Mouse (Mus musculus) forebrain, embryonic 16.5 days (tissue): ENCODE results near the gene Artn. TPM values are rescaled to one million over a fixed set of nuclear protein-coding genes. Genes with fewer than 3 reads are reported as not detected.
A peak's percentile ranks its signal among the peaks of the same experiment; 100 is the strongest.

Experiments
- ATAC-seq: fragments of 200-750 bp; cut with Nextera tagmentation; 2 replicates; pipeline ENCODE4 v1.8.0; 2017; ENCODE audit warnings: mild to moderate bottlenecking, moderate library complexity
- H3K27ac ChIP-seq: fragments of 300-500 bp; sonication (generic); 2 replicates; pipeline ENCODE4 v1.5.1; 2014; ENCODE audit warnings: low read length, control low read depth
- H3K27me3 ChIP-seq: fragments of 300-500 bp; sonication (generic); replicated peaks from 2 replicates; pipeline ENCODE4 v1.6.1; 2014; ENCODE audit warnings: low read length; ENCODE audit not compliant: control insufficient read depth, insufficient read depth
- H3K36me3 ChIP-seq: fragments of 300-500 bp; sonication (generic); 2 replicates; pipeline ENCODE4 v1.6.1; 2014; ENCODE audit not compliant: control insufficient read depth, insufficient read depth
- H3K4me1 ChIP-seq: fragments of 300-500 bp; sonication (generic); replicated peaks from 2 replicates; pipeline ENCODE4 v1.6.1; 2014; ENCODE audit warnings: low read length; ENCODE audit not compliant: control insufficient read depth, insufficient read depth
- H3K4me2 ChIP-seq: fragments of 300-500 bp; sonication (generic); 2 replicates; pipeline ENCODE4 v1.6.1; 2014; ENCODE audit warnings: mild to moderate bottlenecking, low read length, control low read depth
- H3K4me3 ChIP-seq: fragments of 300-500 bp; sonication (generic); replicated peaks from 2 replicates; pipeline ENCODE4 v1.5.1; 2014; ENCODE audit warnings: mild to moderate bottlenecking, low read length, control low read depth
- H3K9ac ChIP-seq: fragments of 300-500 bp; sonication (generic); replicated peaks from 2 replicates; pipeline ENCODE4 v1.6.1; 2014; ENCODE audit warnings: low read depth, low read length, control low read depth
- H3K9me3 ChIP-seq: fragments of 300-500 bp; sonication (generic); 2 replicates; pipeline ENCODE4 v1.6.1; 2016; ENCODE audit warnings: low read length; ENCODE audit not compliant: control insufficient read depth
- WGBS: fragments of 180-500 bp; shearing (Covaris S2); extraction: QIAGEN DNeasy Blood & Tissue Kit; methylation state at CpG from one replicate; pipeline ENCODE4 v1.1.7; 2014; 5-methylcytosine and 5-hydroxymethylcytosine counted together
- polyA plus RNA-seq: library from polyadenylated mRNA; unstranded; fragments of >200 nt; fragmentation: Nextera tagmentation; extraction: Ambion mirVana; gene quantifications from 2 replicates; pipeline ENCODE4 v1.2.1, GENCODE M21; 2015

The Artn gene
- polyA plus RNA-seq, 1 experiment from 2014 or later = 0.48 TPM

- Histone ChIP-seq H3K27ac (peak overlapping the region; percentile 85), H3K27me3 (no peaks in the 10 kb centered on the region), H3K4me2 (peak overlapping the region; percentile 100), H3K9ac (peak overlapping the region; percentile 75), H3K9me3 (no peaks in the 10 kb centered on the region), H3K4me3 (peak overlapping the region; percentile 86), H3K36me3 (peaks cover 6% of the 10 kb centered on the region), H3K4me1 (peaks cover 27% of the 10 kb centered on the region)
- WGBS = 5% methylated on average over 19 of the region's 19 CpGs
- ATAC-seq = no peak
These were observed 14.0 kb downstream of the Artn start for GRCm38 (mm10) chr4:117915489-117916105.

- Histone ChIP-seq H3K27me3 (no peaks in the 10 kb centered on the region), H3K27ac (peak within 1 kb of the TSS; percentile 85), H3K9me3 (no peaks in the 10 kb centered on the region), H3K4me3 (peak within 1 kb of the TSS; percentile 86), H3K4me2 (peak within 1 kb of the TSS; percentile 100), H3K9ac (peak within 1 kb of the TSS; percentile 75), H3K4me1 (peaks cover 33% of the 10 kb centered on the region), H3K36me3 (peaks cover 6% of the 10 kb centered on the region)
- WGBS = under 1% methylated on average over 61 of the region's 61 CpGs
- peak; percentile 97 for ATAC-seq
These were observed 14.7 kb downstream of the Artn start, which contains the start of gene Ipo13 for GRCm38 (mm10) chr4:117914591-117915442. Ipo13 (minus strand) TSS chr4:117914999.

GRCm38 (mm10) chr4:117914031-117914430, 15.5 kb downstream of the Artn start:
- Histone ChIP-seq H3K27ac (no peak overlapping the region; the same call in 1 of the 2 replicates), H3K4me2 (peak overlapping the region; percentile 100), H3K9ac (peak overlapping the region; percentile 75), H3K27me3 (no peaks in the 10 kb centered on the region), H3K4me3 (peak overlapping the region; percentile 86), H3K36me3 (peaks cover 6% of the 10 kb centered on the region), H3K4me1 (peaks cover 41% of the 10 kb centered on the region), H3K9me3 (no peaks in the 10 kb centered on the region)
- ATAC-seq = no peak
- 10% methylated on average over 8 of the region's 8 CpGs for WGBS

GRCm38 (mm10) chr4:117913421-117913820, 16.1 kb downstream of the Artn start:
- Histone ChIP-seq H3K9ac (peak overlapping the region; percentile 75; the same call in 1 of the 2 replicates), H3K4me2 (peak overlapping the region; percentile 100), H3K4me3 (peak overlapping the region; percentile 86), H3K27ac (no peak overlapping the region), H3K27me3 (no peaks in the 10 kb centered on the region), H3K4me1 (peaks cover 47% of the 10 kb centered on the region), H3K9me3 (no peaks in the 10 kb centered on the region), H3K36me3 (peaks cover 6% of the 10 kb centered on the region)
- 46% methylated on average over 3 of the region's 3 CpGs for WGBS
- no peak for ATAC-seq

GRCm38 (mm10) chr4:117912685-117913273, 16.8 kb downstream of the Artn start:
- no peaks in the 10 kb centered on the region for H3K27me3 ChIP-seq
- peak overlapping the region; percentile 100 for H3K4me2 ChIP-seq
- no peak overlapping the region for H3K27ac ChIP-seq
- H3K9ac ChIP-seq = peak overlapping the region; percentile 75
- H3K4me3 ChIP-seq = peak overlapping the region; percentile 86
- peaks cover 54% of the 10 kb centered on the region for H3K4me1 ChIP-seq
- no peak for ATAC-seq
- WGBS = 68% methylated on average over 7 of the region's 7 CpGs
- no peaks in the 10 kb centered on the region for H3K9me3 ChIP-seq
- H3K36me3 ChIP-seq = peaks cover 6% of the 10 kb centered on the region

GRCm38 (mm10) chr4:117912131-117912561, 17.4 kb downstream of the Artn start:
- H3K9ac ChIP-seq = no peak overlapping the region
- H3K4me3 ChIP-seq = no peak overlapping the region
- H3K27ac ChIP-seq = no peak overlapping the region
- peaks cover 56% of the 10 kb centered on the region for H3K4me1 ChIP-seq
- no peaks in the 10 kb centered on the region for H3K27me3 ChIP-seq
- H3K9me3 ChIP-seq = no peaks in the 10 kb centered on the region
- WGBS = 86% methylated on average over 13 of the region's 13 CpGs
- no peak overlapping the region for H3K4me2 ChIP-seq
- H3K36me3 ChIP-seq = peaks cover 6% of the 10 kb centered on the region
- ATAC-seq = no peak

- ATAC-seq = peak; percentile 93
- H3K4me3 ChIP-seq = peak overlapping the region; percentile 13
- H3K9me3 ChIP-seq = no peaks in the 10 kb centered on the region
- no peaks in the 10 kb centered on the region for H3K27me3 ChIP-seq
- H3K36me3 ChIP-seq = peaks cover 9% of the 10 kb centered on the region
- peak overlapping the region; percentile 37; the same call in 1 of the 2 replicates for H3K9ac ChIP-seq
- H3K27ac ChIP-seq = peak overlapping the region; percentile 63
- H3K4me1 ChIP-seq = peaks cover 49% of the 10 kb centered on the region
- peak overlapping the region; percentile 40 for H3K4me2 ChIP-seq
- 36% methylated on average over 8 of the region's 8 CpGs for WGBS
These were observed 20.6 kb downstream of the Artn start for GRCm38 (mm10) chr4:117908834-117909453.

- ATAC-seq = no peak
- no peaks in the 10 kb centered on the region for H3K27me3 ChIP-seq
- H3K27ac ChIP-seq = no peak overlapping the region
- H3K9me3 ChIP-seq = no peaks in the 10 kb centered on the region
- H3K4me3 ChIP-seq = no peak overlapping the region
- WGBS = 82% methylated on average over 3 of the region's 3 CpGs
- H3K36me3 ChIP-seq = peaks cover 20% of the 10 kb centered on the region
- peaks cover 32% of the 10 kb centered on the region for H3K4me1 ChIP-seq
- no peak overlapping the region for H3K4me2 ChIP-seq
- no peak overlapping the region for H3K9ac ChIP-seq
These were observed 23.4 kb downstream of the Artn start for GRCm38 (mm10) chr4:117906196-117906595.

GRCm38 (mm10) chr4:117904761-117905160, 24.8 kb downstream of the Artn start:
- Histone ChIP-seq H3K9ac (no peak overlapping the region), H3K9me3 (no peaks in the 10 kb centered on the region), H3K4me2 (no peak overlapping the region), H3K4me3 (no peak overlapping the region), H3K27me3 (no peaks in the 10 kb centered on the region), H3K4me1 (peaks cover 25% of the 10 kb centered on the region), H3K27ac (no peak overlapping the region), H3K36me3 (peaks cover 34% of the 10 kb centered on the region)
- 87% methylated on average over 8 of the region's 8 CpGs for WGBS
- no peak for ATAC-seq
